In the genomic region with DNA sequence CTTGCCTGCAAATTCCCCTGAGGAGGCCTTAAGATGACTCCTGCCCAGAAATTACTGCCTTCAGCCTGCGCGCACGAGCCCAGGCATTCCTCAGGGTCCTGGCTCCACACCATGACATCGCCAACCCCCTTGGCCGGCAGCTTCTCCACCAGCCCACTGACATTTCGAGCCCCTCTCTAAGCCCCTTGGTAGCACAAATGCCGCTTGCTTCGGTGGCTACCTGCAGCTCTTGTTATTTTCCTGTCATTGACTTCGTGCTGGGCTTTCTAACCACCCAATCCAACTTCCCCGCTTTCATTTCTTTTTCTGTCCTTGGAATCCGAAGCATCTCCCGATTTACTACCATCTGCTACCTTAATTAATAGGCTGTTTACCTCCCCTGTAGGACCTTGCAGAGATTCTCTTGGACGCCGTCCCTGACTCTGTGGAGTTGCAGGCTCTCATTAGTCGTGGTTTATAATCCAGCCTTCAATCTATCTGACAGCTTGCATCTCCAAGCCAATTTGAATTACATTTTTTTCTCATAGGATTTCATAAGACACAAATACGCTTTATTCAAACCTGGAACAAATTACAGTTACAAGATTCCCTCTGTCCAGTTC, we compare ENCODE assay signal across 10 mouse cellular contexts.
A peak's percentile ranks its signal among the peaks of the same experiment; 100 is the strongest.
DNase-seq lines count a peak whose midpoint lies in the region; ATAC-seq lines count a peak whose summit lies in the region.
"Had no signal": no experiment of that assay in that cellular context is flagged by ENCODE, and none has a peak within 500 bp of the region (broad histone marks: within the 10 kb centered on the region; RNA-seq: fewer than 3 reads in every experiment).

No protein-coding gene starts in this region.

- H3K4me3 ChIP-seq in forebrain, embryonic 11.5 days (ENCODE audit: low read depth, low read length), result no peak overlapping the region
- 0 out of 2 replicates have a peak overlapping the region, but pooled peaks have one; percentile 7 for H3K4me3 ChIP-seq in limb, embryonic 15.5 days
- no peak overlapping the region for H3K4me3 ChIP-seq in liver, embryonic 11.5 days (ENCODE audit: low read depth, low read length)
- H3K4me3 ChIP-seq: liver, embryonic 13.5 days had no signal

- WGBS in forebrain, embryonic 11.5 days, result 31% methylated on average over 16 of the region's 16 CpGs
- 16% methylated on average over 16 of the region's 16 CpGs for WGBS in limb, embryonic 15.5 days
- 46% methylated on average over 16 of the region's 16 CpGs for WGBS in liver, embryonic 11.5 days

- no peak overlapping the region for H3K27ac ChIP-seq in forebrain, embryonic 11.5 days (ENCODE audit: low read depth, low read length)
- peak overlapping the region; percentile 17; the same call in 1 of the 2 replicates for H3K27ac ChIP-seq in limb, embryonic 15.5 days
- no peak overlapping the region for H3K27ac ChIP-seq in liver, embryonic 11.5 days (ENCODE audit: low read depth, low read length)
- H3K27ac ChIP-seq: liver, embryonic 13.5 days had no signal

- ATAC-seq in forebrain, embryonic 11.5 days (replicated peaks; ENCODE audit: low FRiP score), result no peak
- ATAC-seq in limb, embryonic 15.5 days (ENCODE audit: insufficient number of reproducible peaks, low FRiP score, low TSS enrichment, low read depth), result no peak
- ATAC-seq in liver, embryonic 11.5 days (replicated peaks; ENCODE audit: low FRiP score), result no peak

- no peaks in the 10 kb centered on the region for H3K27me3 ChIP-seq in forebrain, embryonic 11.5 days (ENCODE audit: control insufficient read depth, insufficient read depth, low read length)
- no peaks in the 10 kb centered on the region for H3K27me3 ChIP-seq in limb, embryonic 15.5 days
- H3K27me3 ChIP-seq in liver, embryonic 11.5 days (replicated peaks; ENCODE audit: control insufficient read depth, insufficient read depth, low read length), result no peaks in the 10 kb centered on the region
- H3K27me3 ChIP-seq: liver, embryonic 13.5 days had no signal

- no peaks in the 10 kb centered on the region for H3K9me3 ChIP-seq in forebrain, embryonic 11.5 days (ENCODE audit: control insufficient read depth, low read length)
- H3K9me3 ChIP-seq in limb, embryonic 15.5 days, result no peaks in the 10 kb centered on the region
- no peaks in the 10 kb centered on the region for H3K9me3 ChIP-seq in liver, embryonic 11.5 days (ENCODE audit: control insufficient read depth, low read length)
- H3K9me3 ChIP-seq: liver, embryonic 13.5 days had no signal

- H3K9ac ChIP-seq in forebrain, embryonic 11.5 days (ENCODE audit: low read length), result no peak overlapping the region
- H3K9ac ChIP-seq in limb, embryonic 15.5 days, result no peak overlapping the region
- no peak overlapping the region for H3K9ac ChIP-seq in liver, embryonic 11.5 days (ENCODE audit: low read depth, low read length)
- H3K9ac ChIP-seq: liver, embryonic 13.5 days had no signal

- H3K4me1 ChIP-seq in forebrain, embryonic 11.5 days (replicated peaks; ENCODE audit: control insufficient read depth, insufficient read depth, low read length), result no peaks in the 10 kb centered on the region; the same call in 1 of the 2 replicates
- peaks cover 13% of the 10 kb centered on the region for H3K4me1 ChIP-seq in limb, embryonic 15.5 days
- H3K4me1 ChIP-seq in liver, embryonic 11.5 days (replicated peaks; ENCODE audit: control insufficient read depth, insufficient read depth, low read length), result no peaks in the 10 kb centered on the region
- H3K4me1 ChIP-seq: liver, embryonic 13.5 days had no signal

- DNase-seq in 3T3-L1 (ENCODE audit: low read depth, low spot score), result peak; percentile 28
- peak; percentile 59 for DNase-seq in brain, embryonic 18.5 days (ENCODE audit: low read depth, low spot score)
- DNase-seq in forebrain, embryonic 11.5 days (ENCODE audit: low spot score), result peak; percentile 56
- no peak for DNase-seq in adrenal gland, postnatal 36 days
- no peak for DNase-seq in T-cell, adult 2 months (ENCODE audit: low spot score)
- DNase-seq in liver, embryonic 11.5 days (ENCODE audit: low spot score), result no peak
- DNase-seq in frontal cortex, postnatal 25 days (ENCODE audit: low spot score in 2 of 2), result no peak
- DNase-seq: liver, embryonic 13.5 days; right cerebral cortex, adult 18-20 months had no signal

- H3K36me3 ChIP-seq in forebrain, embryonic 11.5 days (ENCODE audit: control insufficient read depth, insufficient read depth, low read length), result no peaks in the 10 kb centered on the region
- H3K36me3 ChIP-seq in limb, embryonic 15.5 days, result no peaks in the 10 kb centered on the region
- H3K36me3 ChIP-seq in liver, embryonic 11.5 days (ENCODE audit: control insufficient read depth, insufficient read depth, low read length), result no peaks in the 10 kb centered on the region
- H3K36me3 ChIP-seq: liver, embryonic 13.5 days had no signal

- H3K4me2 ChIP-seq in forebrain, embryonic 11.5 days (ENCODE audit: low read depth, low read length, severe bottlenecking), result no peak overlapping the region
- peak overlapping the region; percentile 22; the same call in 1 of the 2 replicates for H3K4me2 ChIP-seq in limb, embryonic 15.5 days
- no peak overlapping the region for H3K4me2 ChIP-seq in liver, embryonic 11.5 days
- H3K4me2 ChIP-seq: liver, embryonic 13.5 days had no signal

Comparison
In these comparisons a context has a peak if more than half of its experiments do, and no peak if none do; other contexts are left out.
1. DNase-seq: peak in 3T3-L1 (single experiment), brain, embryonic 18.5 days (single experiment) and forebrain, embryonic 11.5 days (single experiment); none in adrenal gland, postnatal 36 days (0 of 2), T-cell, adult 2 months (single experiment), liver, embryonic 11.5 days (single experiment) and frontal cortex, postnatal 25 days (0 of 2).